Mouse (Mus musculus): ENCODE data around the gene Gm17469. TPM values are rescaled to one million over a fixed set of nuclear protein-coding genes. Genes with fewer than 3 reads are reported as not detected.
"Not testable (repeated sequence)": the region's sequence is repeated elsewhere in the genome, so short reads cannot be mapped to it uniquely, and the experiment has no call there.

Gm17469 gene
- total RNA-seq (2021), result not detected

GRCm38 (mm10) chrX:124629593-124629992, at the start of gene Gm17469:
Gm17469 (plus strand) TSS chrX:124629893.
- DNase-seq (ENCODE audit: low spot score in 2 of 2); intact Hi-C loops (cut with DNase I): not testable (repeated sequence)

Other genes starting within 250 kb of the Gm17469 start
- gene Gm17584, start 129.3 kb upstream of the Gm17469 start, total RNA-seq (2021), result not detected

Measured in left cerebral cortex, postnatal 25 days (tissue).